Mouse (Mus musculus) liver, postnatal 0 days (tissue): ENCODE measurements around the gene Klhl5.

Experiments used
- CTCF ChIP-seq: sonication (generic); IDR thresholded peaks from 2 replicates; pipeline ENCODE4 v1.5.1; 2016; ENCODE audit warnings: antibody characterized with exemption, low read depth
- EP300 ChIP-seq: IDR thresholded peaks from 2 replicates; pipeline ENCODE4 v1.6.1; 2016; ENCODE audit warnings: antibody characterized with exemption, low read depth, mild to moderate bottlenecking

GRCm38 (mm10) chr5:65107773-65108432 is 564 bp downstream of the Klhl5 start:
- TF ChIP-seq CTCF (no peak), EP300 (no peak)
